Mouse (Mus musculus): ENCODE data around the gene Pnrc2.

DNA sequence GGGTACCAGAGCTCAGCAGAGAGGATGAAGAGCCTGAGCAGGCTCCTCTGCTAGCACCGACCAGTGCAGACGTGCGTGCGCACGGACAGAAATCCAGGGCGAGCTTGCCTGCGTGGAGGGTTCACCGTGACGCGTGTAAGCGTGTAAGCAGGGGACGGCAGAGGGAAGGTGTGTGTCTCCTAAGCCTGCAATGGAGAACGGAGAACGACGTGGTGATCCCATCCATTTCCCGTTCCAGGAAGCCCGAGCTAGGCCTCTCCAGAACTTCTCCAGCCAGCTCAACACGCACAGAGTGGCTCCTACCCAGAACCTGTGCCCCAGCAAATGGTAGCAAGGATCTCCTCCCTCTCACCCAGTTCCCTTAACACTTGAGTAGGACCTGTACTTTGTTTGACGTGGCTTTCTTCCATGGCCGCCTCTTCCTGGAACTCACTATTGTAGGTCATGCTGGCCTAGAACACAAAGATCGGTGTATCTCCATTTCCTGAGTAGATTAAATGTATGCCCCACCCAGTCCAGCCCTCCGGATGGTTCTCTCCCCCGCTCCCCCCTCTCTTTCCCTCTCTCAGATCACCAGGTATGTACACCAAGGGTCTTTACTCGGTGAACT lies 14.9 kb upstream of the Pnrc2 start:
- TF ChIP-seq CTCF (IDR thresholded peaks at IDR 0.05; ENCODE audit: low read depth) (no peak), EP300 (IDR thresholded peaks at IDR 0.05; ENCODE audit: low read depth) (no peak)
